Mouse (Mus musculus) adrenal gland, postnatal 10 days (tissue): Measurements from ENCODE around the gene Slc30a10. TPM values are rescaled to one million over a fixed set of nuclear protein-coding genes. Genes with fewer than 3 reads are reported as not detected.

Experiments
- DNase-seq: peaks from one replicate; pipeline ENCODE4 v3.0.0; 2021; ENCODE audit warnings: mixed read lengths
- long read RNA-seq, 2 experiments: library from polyadenylated mRNA; stranded (forward); transcript quantifications; one replicate each; pipeline ENCODE4 v2.0.0; 2021
- total RNA-seq, 2 experiments: library from RNA; stranded (reverse); gene quantifications; 2 replicates each; pipeline ENCODE4 v1.2.3; 2021

Gene Slc30a10
- 1 to 10 TPM; 1.1 to 2.4 TPM for total RNA-seq
- long read RNA-seq, experiment 1, full-length matches to known transcripts: 4 of 11 reads
- long read RNA-seq, experiment 1, partial matches to known transcripts: 2 of 11 reads
- long read RNA-seq, experiment 1, other reads (novel, unspliced or antisense): 5 of 11 reads
- long read RNA-seq, experiment 2, partial matches to known transcripts: 1 of 2 reads
- long read RNA-seq, experiment 2, other reads (novel, unspliced or antisense): 1 of 2 reads

- peak; percentile 30 for DNase-seq
These were observed at the start of gene Slc30a10 for GRCm38 (mm10) chr1:185454575-185454954. TSS of gene Slc30a10 (plus strand) at chr1:185454848.

GRCm38 (mm10) chr1:185405921-185406320 lies 48.7 kb upstream of the Slc30a10 start:
- no peak for DNase-seq

GRCm38 (mm10) chr1:185409831-185410230 lies 44.8 kb upstream of the Slc30a10 start:
- no peak for DNase-seq

- DNase-seq: no peak
These were observed 36.6 kb upstream of the Slc30a10 start for GRCm38 (mm10) chr1:185418011-185418410.

GRCm38 (mm10) chr1:185419805-185420204 lies 34.8 kb upstream of the Slc30a10 start:
- no peak for DNase-seq

GRCm38 (mm10) chr1:185420776-185421175 lies 33.9 kb upstream of the Slc30a10 start:
- DNase-seq: no peak

GRCm38 (mm10) chr1:185426583-185426982 lies 28.1 kb upstream of the Slc30a10 start:
- DNase-seq: peak; percentile 7

- DNase-seq: no peak
These were observed 24.2 kb upstream of the Slc30a10 start for GRCm38 (mm10) chr1:185430488-185430887.

GRCm38 (mm10) chr1:185431245-185431997 lies 23.2 kb upstream of the Slc30a10 start:
- DNase-seq: no peak

- DNase-seq: no peak
These were observed 22.7 kb upstream of the Slc30a10 start for GRCm38 (mm10) chr1:185431998-185432317.

GRCm38 (mm10) chr1:185433112-185433511 lies 21.5 kb upstream of the Slc30a10 start:
- DNase-seq: no peak

GRCm38 (mm10) chr1:185438841-185439580 lies 15.6 kb upstream of the Slc30a10 start:
- peak; percentile 48 for DNase-seq

- no peak for DNase-seq
These were observed 12.8 kb upstream of the Slc30a10 start for GRCm38 (mm10) chr1:185441703-185442472.

GRCm38 (mm10) chr1:185448936-185449335 lies 5.7 kb upstream of the Slc30a10 start:
- DNase-seq: no peak

GRCm38 (mm10) chr1:185449727-185450126 lies 4.9 kb upstream of the Slc30a10 start:
- DNase-seq: no peak

GRCm38 (mm10) chr1:185451077-185451476 lies 3.6 kb upstream of the Slc30a10 start:
- DNase-seq: no peak

GRCm38 (mm10) chr1:185451495-185451894 lies 3.2 kb upstream of the Slc30a10 start:
- no peak for DNase-seq

GRCm38 (mm10) chr1:185452461-185452860 lies 2.2 kb upstream of the Slc30a10 start:
- DNase-seq: no peak

- no peak for DNase-seq
These were observed 504 bp upstream of the Slc30a10 start for GRCm38 (mm10) chr1:185454144-185454543.

- peak; percentile 31 for DNase-seq
These were observed 480 bp downstream of the Slc30a10 start for GRCm38 (mm10) chr1:185454955-185455701.

GRCm38 (mm10) chr1:185456327-185456726 lies 1.7 kb downstream of the Slc30a10 start:
- no peak for DNase-seq

GRCm38 (mm10) chr1:185460096-185460495 lies 5.4 kb downstream of the Slc30a10 start:
- DNase-seq: no peak
